Mouse (Mus musculus) heart, adult 2 months (tissue): ENCODE results near the gene Pigq.

Experiments
- CTCF ChIP-seq: fragments of 200-600 bp; IDR thresholded peaks from 2 replicates; pipeline ENCODE4 v1.8.1; 2022; ENCODE audit warnings: antibody characterized with exemption, mild to moderate bottlenecking, moderate library complexity
- EP300 ChIP-seq: fragments of 200-500 bp; IDR thresholded peaks from 2 replicates; pipeline ENCODE4 v1.6.1; 2011; ENCODE audit warnings: low read depth, low read length, control low read depth; ENCODE audit not compliant: insufficient read depth
- POLR2A ChIP-seq: fragments of 200-500 bp; IDR thresholded peaks from 2 replicates; pipeline ENCODE4 v1.6.1; 2011; ENCODE audit warnings: mild to moderate bottlenecking, low read depth, low read length, control low read depth; ENCODE audit not compliant: insufficient read depth

DNA sequence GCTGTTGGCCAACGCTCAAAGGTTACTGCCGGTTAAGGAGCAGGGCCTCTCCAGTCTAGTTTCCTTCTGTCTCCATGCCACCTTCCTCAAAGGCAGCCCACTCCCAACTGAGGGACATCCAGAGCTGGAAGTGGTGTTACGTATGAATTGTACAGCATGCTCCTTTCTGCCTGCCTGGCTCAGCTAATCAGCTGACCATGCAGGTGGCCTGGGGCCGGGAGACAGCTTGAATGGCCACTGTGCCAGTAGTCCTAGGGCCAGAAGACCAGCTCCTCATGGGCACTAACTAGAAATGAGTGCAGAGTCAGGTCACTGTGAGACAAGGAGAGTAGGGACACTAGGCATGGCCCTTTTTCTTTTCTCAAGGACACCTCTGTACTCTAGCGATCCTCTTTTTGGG lies 8.4 kb upstream of the Pigq start:
- TF ChIP-seq CTCF (no peak), POLR2A (no peak), EP300 (no peak)
